Mouse (Mus musculus): ENCODE measurements around the gene Zfp13. TPM values are rescaled to one million over a fixed set of nuclear protein-coding genes. Genes with fewer than 3 reads are reported as not detected.

The Zfp13 gene
- polyA plus RNA-seq, 1 experiment from 2014 or later: 16.7 TPM

- Histone ChIP-seq H3K4me1 (replicated peaks; ENCODE audit: control insufficient read depth, insufficient read depth, low read length) (no peaks in the 10 kb centered on the region), H3K4me2 (replicated peaks; ENCODE audit: low read depth, low read length) (no peak overlapping the region), H3K27ac (ENCODE audit: low read depth, low read length) (no peak overlapping the region), H3K9me3 (ENCODE audit: control insufficient read depth, low read length) (no peaks in the 10 kb centered on the region), H3K27me3 (ENCODE audit: control insufficient read depth, insufficient read depth, low read length) (no peaks in the 10 kb centered on the region), H3K9ac (ENCODE audit: low read depth, low read length) (no peak overlapping the region), H3K36me3 (ENCODE audit: control insufficient read depth, insufficient read depth, low read length) (peaks cover 6% of the 10 kb centered on the region; the same call in 1 of the 2 replicates), H3K4me3 (ENCODE audit: low read depth, low read length) (no peak overlapping the region)
- WGBS: 81% methylated on average over 7 of the region's 7 CpGs
- ATAC-seq (ENCODE audit: low FRiP score): no peak
- no peak for DNase-seq (ENCODE audit: low spot score)
Observed at GRCm38 (mm10) chr17:23555243-23555916, 43.9 kb downstream of the Zfp13 start.

- H3K4me1 ChIP-seq (replicated peaks; ENCODE audit: control insufficient read depth, insufficient read depth, low read length): no peaks in the 10 kb centered on the region
- H3K9ac ChIP-seq (ENCODE audit: low read depth, low read length): no peak overlapping the region
- no peak overlapping the region for H3K27ac ChIP-seq (ENCODE audit: low read depth, low read length)
- no peaks in the 10 kb centered on the region for H3K9me3 ChIP-seq (ENCODE audit: control insufficient read depth, low read length)
- H3K4me2 ChIP-seq (replicated peaks; ENCODE audit: low read depth, low read length): no peak overlapping the region
- peaks cover 6% of the 10 kb centered on the region; the same call in 1 of the 2 replicates for H3K36me3 ChIP-seq (ENCODE audit: control insufficient read depth, insufficient read depth, low read length)
- H3K27me3 ChIP-seq (ENCODE audit: control insufficient read depth, insufficient read depth, low read length): no peaks in the 10 kb centered on the region
- DNase-seq (ENCODE audit: low spot score) (no peak), ATAC-seq (ENCODE audit: low FRiP score) (no peak)
- H3K4me3 ChIP-seq (ENCODE audit: low read depth, low read length): no peak overlapping the region
Observed at GRCm38 (mm10) chr17:23554321-23554720, 45.0 kb downstream of the Zfp13 start.

- DNase-seq (ENCODE audit: low spot score) (no peak), ATAC-seq (ENCODE audit: low FRiP score) (no peak)
- Histone ChIP-seq H3K4me3 (ENCODE audit: low read depth, low read length) (no peak overlapping the region), H3K27me3 (ENCODE audit: control insufficient read depth, insufficient read depth, low read length) (no peaks in the 10 kb centered on the region), H3K9me3 (ENCODE audit: control insufficient read depth, low read length) (no peaks in the 10 kb centered on the region), H3K4me1 (replicated peaks; ENCODE audit: control insufficient read depth, insufficient read depth, low read length) (no peaks in the 10 kb centered on the region), H3K36me3 (ENCODE audit: control insufficient read depth, insufficient read depth, low read length) (peaks cover 6% of the 10 kb centered on the region; the same call in 1 of the 2 replicates), H3K4me2 (replicated peaks; ENCODE audit: low read depth, low read length) (no peak overlapping the region), H3K27ac (ENCODE audit: low read depth, low read length) (no peak overlapping the region), H3K9ac (ENCODE audit: low read depth, low read length) (no peak overlapping the region)
- WGBS: 67% methylated on average over 1 of the region's 1 CpGs
Observed at GRCm38 (mm10) chr17:23553634-23554120, 45.6 kb downstream of the Zfp13 start.

- Histone ChIP-seq H3K4me1 (replicated peaks; ENCODE audit: control insufficient read depth, insufficient read depth, low read length) (no peaks in the 10 kb centered on the region), H3K9me3 (ENCODE audit: control insufficient read depth, low read length) (no peaks in the 10 kb centered on the region), H3K27me3 (ENCODE audit: control insufficient read depth, insufficient read depth, low read length) (no peaks in the 10 kb centered on the region), H3K27ac (ENCODE audit: low read depth, low read length) (no peak overlapping the region), H3K4me2 (replicated peaks; ENCODE audit: low read depth, low read length) (no peak overlapping the region), H3K4me3 (ENCODE audit: low read depth, low read length) (no peak overlapping the region), H3K9ac (ENCODE audit: low read depth, low read length) (no peak overlapping the region), H3K36me3 (ENCODE audit: control insufficient read depth, insufficient read depth, low read length) (peaks cover 5% of the 10 kb centered on the region; the same call in 1 of the 2 replicates)
- DNase-seq (ENCODE audit: low spot score): no peak
- 81% methylated on average over 8 of the region's 8 CpGs for WGBS
- ATAC-seq (ENCODE audit: low FRiP score): no peak
Observed at GRCm38 (mm10) chr17:23552896-23553633, 46.2 kb downstream of the Zfp13 start.

GRCm38 (mm10) chr17:23551963-23552362 lies 47.3 kb downstream of the Zfp13 start:
- H3K4me3 ChIP-seq (ENCODE audit: low read depth, low read length): no peak overlapping the region
- no peaks in the 10 kb centered on the region for H3K4me1 ChIP-seq (replicated peaks; ENCODE audit: control insufficient read depth, insufficient read depth, low read length)
- no peaks in the 10 kb centered on the region for H3K9me3 ChIP-seq (ENCODE audit: control insufficient read depth, low read length)
- H3K27me3 ChIP-seq (ENCODE audit: control insufficient read depth, insufficient read depth, low read length): no peaks in the 10 kb centered on the region
- no peak overlapping the region for H3K4me2 ChIP-seq (replicated peaks; ENCODE audit: low read depth, low read length)
- H3K27ac ChIP-seq (ENCODE audit: low read depth, low read length): no peak overlapping the region
- no peak for DNase-seq (ENCODE audit: low spot score)
- ATAC-seq (ENCODE audit: low FRiP score): no peak
- no peaks in the 10 kb centered on the region for H3K36me3 ChIP-seq (ENCODE audit: control insufficient read depth, insufficient read depth, low read length)
- no peak overlapping the region for H3K9ac ChIP-seq (ENCODE audit: low read depth, low read length)
- 69% methylated on average over 5 of the region's 5 CpGs for WGBS

- H3K27ac ChIP-seq (ENCODE audit: low read depth, low read length): no peak overlapping the region
- no peak overlapping the region for H3K9ac ChIP-seq (ENCODE audit: low read depth, low read length)
Observed at GRCm38 (mm10) chr17:23551416-23551815, 47.9 kb downstream of the Zfp13 start.

GRCm38 (mm10) chr17:23550856-23551255 lies 48.4 kb downstream of the Zfp13 start:
- Histone ChIP-seq H3K36me3 (ENCODE audit: control insufficient read depth, insufficient read depth, low read length) (no peaks in the 10 kb centered on the region), H3K4me3 (ENCODE audit: low read depth, low read length) (peak overlapping the region; percentile 45), H3K4me2 (replicated peaks; ENCODE audit: low read depth, low read length) (peak overlapping the region; percentile 52), H3K4me1 (replicated peaks; ENCODE audit: control insufficient read depth, insufficient read depth, low read length) (no peaks in the 10 kb centered on the region), H3K9ac (ENCODE audit: low read depth, low read length) (peak overlapping the region; percentile 48), H3K27me3 (ENCODE audit: control insufficient read depth, insufficient read depth, low read length) (no peaks in the 10 kb centered on the region), H3K9me3 (ENCODE audit: control insufficient read depth, low read length) (no peaks in the 10 kb centered on the region), H3K27ac (ENCODE audit: low read depth, low read length) (no peak overlapping the region)
- WGBS: under 1% methylated on average over 15 of the region's 15 CpGs
- DNase-seq (ENCODE audit: low spot score) (no peak), ATAC-seq (ENCODE audit: low FRiP score) (peak; percentile 28)

More at GRCm38 (mm10) chr17:23551416-23551815, 47.9 kb downstream of the Zfp13 start:
- no peak for ATAC-seq (ENCODE audit: low FRiP score)
- DNase-seq (ENCODE audit: low spot score): no peak
- Histone ChIP-seq H3K4me1 (replicated peaks; ENCODE audit: control insufficient read depth, insufficient read depth, low read length) (no peaks in the 10 kb centered on the region), H3K36me3 (ENCODE audit: control insufficient read depth, insufficient read depth, low read length) (no peaks in the 10 kb centered on the region), H3K4me3 (ENCODE audit: low read depth, low read length) (peak overlapping the region; percentile 45), H3K9me3 (ENCODE audit: control insufficient read depth, low read length) (no peaks in the 10 kb centered on the region), H3K27me3 (ENCODE audit: control insufficient read depth, insufficient read depth, low read length) (no peaks in the 10 kb centered on the region), H3K4me2 (replicated peaks; ENCODE audit: low read depth, low read length) (peak overlapping the region; percentile 52; the same call in 1 of the 2 replicates)

GRCm38 (mm10) chr17:23550188-23550791 lies 49.0 kb downstream of the Zfp13 start:
- Histone ChIP-seq H3K27ac (ENCODE audit: low read depth, low read length) (no peak overlapping the region), H3K27me3 (ENCODE audit: control insufficient read depth, insufficient read depth, low read length) (no peaks in the 10 kb centered on the region), H3K4me1 (replicated peaks; ENCODE audit: control insufficient read depth, insufficient read depth, low read length) (no peaks in the 10 kb centered on the region), H3K4me3 (ENCODE audit: low read depth, low read length) (peak overlapping the region; percentile 45), H3K9ac (ENCODE audit: low read depth, low read length) (peak overlapping the region; percentile 48), H3K36me3 (ENCODE audit: control insufficient read depth, insufficient read depth, low read length) (no peaks in the 10 kb centered on the region), H3K4me2 (replicated peaks; ENCODE audit: low read depth, low read length) (peak overlapping the region; percentile 52), H3K9me3 (ENCODE audit: control insufficient read depth, low read length) (no peaks in the 10 kb centered on the region)
- DNase-seq (ENCODE audit: low spot score): peak; percentile 94
- WGBS: 0% methylated on average over 22 of the region's 22 CpGs
- peak; percentile 73 for ATAC-seq (ENCODE audit: low FRiP score)
